15 mouse cellular contexts compared by ENCODE assay signal in the genomic region with DNA sequence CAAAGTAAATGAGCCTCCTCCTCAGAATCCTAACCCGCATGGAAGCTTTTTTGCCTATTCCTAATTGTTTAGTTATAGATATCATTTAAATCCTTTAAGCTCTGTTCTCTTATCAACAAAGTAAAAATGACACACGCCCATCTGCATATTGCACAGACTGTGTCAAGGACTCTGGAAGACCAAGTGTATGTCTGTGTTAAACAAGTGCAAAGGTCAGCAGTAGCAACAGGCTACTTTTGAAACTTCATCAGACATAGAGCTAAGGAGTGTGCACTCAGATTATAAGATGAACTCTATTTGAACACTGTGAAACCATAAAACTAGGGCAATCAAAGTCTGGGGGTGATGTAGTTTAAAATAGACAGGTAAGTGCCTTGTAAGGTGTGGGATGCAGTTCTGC.
"Had no signal": no experiment of that assay in that cellular context is flagged by ENCODE, and none has a peak within 500 bp of the region (broad histone marks: within the 10 kb centered on the region; RNA-seq: fewer than 3 reads in every experiment).

No protein-coding gene starts in this region.

- ATAC-seq: liver, embryonic 12.5 days; midbrain, embryonic 16.5 days had no signal

- H3K27ac ChIP-seq: hindbrain, embryonic 15.5 days; limb, embryonic 10.5 days; limb, embryonic 13.5 days; liver, embryonic 12.5 days; liver, embryonic 15.5 days; lung, embryonic 15.5 days; midbrain, embryonic 10.5 days; midbrain, embryonic 13.5 days had no signal

- H3K4me3 ChIP-seq: hindbrain, embryonic 15.5 days; limb, embryonic 10.5 days; limb, embryonic 13.5 days; liver, embryonic 12.5 days; liver, embryonic 15.5 days; lung, embryonic 15.5 days; megakaryocyte, embryonic 14.5 days; midbrain, embryonic 10.5 days; midbrain, embryonic 13.5 days had no signal

- H3K9ac ChIP-seq: hindbrain, embryonic 15.5 days; limb, embryonic 13.5 days; liver, embryonic 12.5 days; liver, embryonic 15.5 days; lung, embryonic 15.5 days; midbrain, embryonic 13.5 days had no signal

- DNase-seq: kidney, adult 11 months; kidney, adult 9 months; lung, postnatal 10 days; lung, postnatal 36 days; thymus, postnatal 25 days had no signal

- H3K4me2 ChIP-seq: hindbrain, embryonic 15.5 days; limb, embryonic 13.5 days; liver, embryonic 12.5 days; liver, embryonic 15.5 days; lung, embryonic 15.5 days; midbrain, embryonic 13.5 days had no signal

- H3K4me1 ChIP-seq: hindbrain, embryonic 15.5 days; limb, embryonic 10.5 days; limb, embryonic 13.5 days; liver, embryonic 12.5 days; liver, embryonic 15.5 days; lung, embryonic 15.5 days; megakaryocyte, embryonic 14.5 days; midbrain, embryonic 10.5 days had no signal

- H3K36me3 ChIP-seq: hindbrain, embryonic 15.5 days; limb, embryonic 10.5 days; limb, embryonic 13.5 days; liver, embryonic 12.5 days; liver, embryonic 15.5 days; lung, embryonic 15.5 days; midbrain, embryonic 10.5 days; midbrain, embryonic 13.5 days had no signal

- H3K9me3 ChIP-seq: hindbrain, embryonic 15.5 days; limb, embryonic 10.5 days; limb, embryonic 13.5 days; liver, embryonic 12.5 days; liver, embryonic 15.5 days; lung, embryonic 15.5 days; midbrain, embryonic 10.5 days; midbrain, embryonic 13.5 days had no signal

- H3K27me3 ChIP-seq: hindbrain, embryonic 15.5 days; limb, embryonic 13.5 days; liver, embryonic 12.5 days; liver, embryonic 15.5 days; lung, embryonic 15.5 days; megakaryocyte, embryonic 14.5 days; midbrain, embryonic 13.5 days had no signal
